Mouse (Mus musculus): ENCODE results near the gene Olfr715b. TPM values are rescaled to one million over a fixed set of nuclear protein-coding genes. Genes with fewer than 3 reads are reported as not detected.

The Olfr715b gene
- not detected in 2 replicates for polyA plus RNA-seq (2012; rRNA removed)

GRCm38 (mm10) chr7:107110269-107110668, at the start of gene Olfr715b:
Olfr715b (minus strand) TSS chr7:107110369.

GRCm38 (mm10) chr7:107138027-107138426, 27.9 kb upstream of the Olfr715b start, which contains the start of gene Olfr716:
Olfr716 (plus strand) TSS chr7:107138327.

GRCm38 (mm10) chr7:107130983-107131382, 20.8 kb upstream of the Olfr715b start, which contains the start of gene Olfr715:
Olfr715 (minus strand) TSS chr7:107131083.

GRCm38 (mm10) chr7:107092920-107093319, 17.2 kb downstream of the Olfr715b start, which contains the start of gene Olfr17:
Olfr17 (plus strand) TSS chr7:107093220.

GRCm38 (mm10) chr7:107070681-107071080, 39.5 kb downstream of the Olfr715b start, which contains the start of gene Olfr714:
Olfr714 (plus strand) TSS chr7:107070981.

Other genes starting within 250 kb of the Olfr715b start
- not detected in 2 replicates for gene Olfr704, start 247.2 kb downstream of the Olfr715b start, polyA plus RNA-seq (2012; rRNA removed)
- gene Olfr705, start 233.5 kb downstream of the Olfr715b start, polyA plus RNA-seq (2012; rRNA removed) = not detected in 2 replicates
- gene Olfr706, start 222.2 kb downstream of the Olfr715b start, polyA plus RNA-seq (2012; rRNA removed) = not detected in 2 replicates
- not detected in 2 replicates for gene Olfr707, start 209.1 kb downstream of the Olfr715b start, polyA plus RNA-seq (2012; rRNA removed)
- not detected in 2 replicates for gene Olfr1532-ps1, start 202.4 kb downstream of the Olfr715b start, polyA plus RNA-seq (2012; rRNA removed)
- not detected in 2 replicates for gene Olfr709-ps1, start 178.2 kb downstream of the Olfr715b start, polyA plus RNA-seq (2012; rRNA removed)
- not detected in 2 replicates for gene Olfr710, start 162.1 kb downstream of the Olfr715b start, polyA plus RNA-seq (2012; rRNA removed)
- not detected in 2 replicates for gene Olfr6, start 146.4 kb downstream of the Olfr715b start, polyA plus RNA-seq (2012; rRNA removed)
- gene Olfr711, start 134.9 kb downstream of the Olfr715b start, polyA plus RNA-seq (2012; rRNA removed) = not detected in 2 replicates
- not detected in 2 replicates for gene Olfr2, start 104.3 kb downstream of the Olfr715b start, polyA plus RNA-seq (2012; rRNA removed)
- not detected in 2 replicates for gene Olfr713, start 79.2 kb downstream of the Olfr715b start, polyA plus RNA-seq (2012; rRNA removed)
- gene Olfr714, start 39.4 kb downstream of the Olfr715b start, polyA plus RNA-seq (2012; rRNA removed) = not detected in 2 replicates
- not detected in 2 replicates for gene Olfr17, start 17.1 kb downstream of the Olfr715b start, polyA plus RNA-seq (2012; rRNA removed)
- gene Olfr715, start 20.7 kb upstream of the Olfr715b start, polyA plus RNA-seq (2012; rRNA removed) = not detected in 2 replicates
- gene Olfr716, start 28.0 kb upstream of the Olfr715b start, polyA plus RNA-seq (2012; rRNA removed) = not detected in 2 replicates
- gene Nlrp14, start 56.6 kb upstream of the Olfr715b start, polyA plus RNA-seq (2012; rRNA removed) = not detected in 2 replicates
- not detected in 2 replicates for gene Rbmxl2, start 99.1 kb upstream of the Olfr715b start, polyA plus RNA-seq (2012; rRNA removed)

Measured in liver, embryonic 18 days (tissue).